8 mouse cellular contexts compared by ENCODE assay signal in the genomic region with DNA sequence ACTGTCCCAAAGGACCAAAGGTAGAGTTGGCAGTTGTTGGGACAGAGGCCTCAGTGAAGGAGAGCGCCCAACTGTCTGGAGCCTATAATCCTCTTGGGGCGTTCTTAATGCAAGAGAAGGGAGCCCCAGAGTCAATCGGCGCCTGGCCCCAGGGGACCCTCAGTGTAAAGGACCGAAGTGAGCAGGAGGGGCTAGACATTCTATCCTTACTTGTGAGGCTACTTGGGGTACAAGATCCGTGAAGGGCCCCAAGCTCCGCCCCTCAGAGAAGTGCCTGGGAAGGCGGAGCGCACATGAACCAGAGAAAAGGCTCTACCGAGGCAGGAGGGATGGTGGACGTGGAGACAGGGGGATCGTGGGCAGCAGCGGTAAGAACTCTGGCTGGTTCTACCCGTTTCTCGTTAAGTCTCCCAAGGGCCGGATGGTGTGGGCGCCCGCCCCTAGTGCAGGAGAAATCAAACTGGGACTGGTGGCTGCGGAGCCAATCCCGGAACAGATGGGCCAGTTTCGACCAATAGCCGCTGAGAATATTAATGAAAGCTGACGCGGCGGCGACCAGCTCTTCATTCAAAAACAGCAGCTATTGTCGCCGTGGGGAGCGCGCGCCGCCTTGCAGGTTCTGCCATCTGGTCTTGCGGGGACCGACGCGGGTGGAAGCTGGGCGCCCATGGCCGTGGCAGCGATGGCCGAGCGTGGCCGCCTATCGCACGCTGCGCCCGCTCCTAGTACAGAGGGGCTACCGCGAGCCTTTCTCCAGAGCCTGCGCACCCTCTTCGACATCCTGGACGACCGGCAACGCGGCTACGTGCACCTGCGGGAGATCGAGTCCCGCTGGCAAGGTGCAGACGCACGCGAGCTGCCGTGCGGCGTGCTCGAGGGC. TPM values are rescaled to one million over a fixed set of nuclear protein-coding genes. Genes with fewer than 3 reads are reported as not detected.
DNase-seq lines count a peak whose midpoint lies in the region; ATAC-seq and TF ChIP-seq lines count a peak whose summit lies in the region.

Sapcd2 (plus strand) TSS at position 558 of the 880 bp plus-strand sequence.

- peak; percentile 78 for DNase-seq in adipocyte (ENCODE audit: low spot score)
- peak; percentile 90 for DNase-seq in gastrocnemius, adult 2 months
- peak; percentile 93 for DNase-seq in hindbrain, postnatal 0 days (ENCODE audit: low spot score)
- DNase-seq in left cerebral cortex, adult 18-20 months (ENCODE audit: low spot score in 2 of 2), result peak; percentile 83 to 89
- peak; percentile 89 to 91 for DNase-seq in lung, postnatal 4 days
- peak; percentile 96 for DNase-seq in retina, postnatal 1 day
- peak; percentile 81 for DNase-seq in thymus, postnatal 4 days

- ATAC-seq in common myeloid progenitor, adult 5-6 weeks (replicated peaks; ENCODE audit: low read depth, poor library complexity, severe bottlenecking), result peak; percentile 92
- peak; percentile 91 for ATAC-seq in hindbrain, postnatal 0 days

- no peaks in the 10 kb centered on the region for H3K9me3 ChIP-seq in hindbrain, postnatal 0 days (ENCODE audit: low read length)

- under 1% methylated on average over 64 of the region's 65 CpGs for WGBS in hindbrain, postnatal 0 days

- H3K4me1 ChIP-seq in hindbrain, postnatal 0 days (ENCODE audit: insufficient read depth, low read length), result peaks cover 3% of the 10 kb centered on the region; the same call in 1 of the 2 replicates

- no peaks in the 10 kb centered on the region for H3K36me3 ChIP-seq in hindbrain, postnatal 0 days (ENCODE audit: insufficient read depth, low read length)

- intact Hi-C loops in gastrocnemius, adult 2 months (cut with DNase I), result no loop called here

- H3K27me3 ChIP-seq in hindbrain, postnatal 0 days (ENCODE audit: insufficient read depth, low read length), result no peaks in the 10 kb centered on the region

- H3K4me2 ChIP-seq in hindbrain, postnatal 0 days (ENCODE audit: low read depth, low read length), result peak within 1 kb of the TSS; percentile 98

- H3K27ac ChIP-seq in gastrocnemius, adult 2 months, result peak within 1 kb of the TSS; percentile 43
- H3K27ac ChIP-seq in hindbrain, postnatal 0 days, result peak within 1 kb of the TSS; percentile 56; the same call in 1 of the 2 replicates

- no peak for TF ChIP-seq CTCF in gastrocnemius, adult 2 months (IDR thresholded peaks at IDR 0.05)
- no peak for TF ChIP-seq CTCF in hindbrain, postnatal 0 days (IDR thresholded peaks at IDR 0.05; ENCODE audit: low read depth)

- peak within 1 kb of the TSS; percentile 77 for H3K4me3 ChIP-seq in gastrocnemius, adult 2 months
- peak within 1 kb of the TSS; percentile 70 for H3K4me3 ChIP-seq in hindbrain, postnatal 0 days (ENCODE audit: low read length)

- H3K9ac ChIP-seq in hindbrain, postnatal 0 days (replicated peaks; ENCODE audit: low read length), result peak within 1 kb of the TSS; percentile 67

RNA-seq across cellular contexts. Expression of gene Sapcd2, which starts in this region (rescaled TPM):
- total RNA-seq in common myeloid progenitor, adult 5-6 weeks (2017), result 15.1 and 17.4 TPM in 2 replicates
- not detected for total RNA-seq in gastrocnemius, adult 2 months (2021)
- total RNA-seq in hindbrain, postnatal 0 days (2014; rRNA removed), result 38.1 and 40.2 TPM in 2 replicates
- polyA plus RNA-seq in hindbrain, postnatal 0 days (2015; fragmentation: Nextera tagmentation; extraction: Ambion mirVana), result 20.2 and 22.0 TPM in 2 replicates
- total RNA-seq in left cerebral cortex, adult 18-20 months (2021), result 1 to 10 TPM; 1.4 to 1.8 TPM

Comparison
In these comparisons a context has a peak if more than half of its experiments do, and no peak if none do; other contexts are left out.
1. Peak in every context shown above with its lines: DNase-seq, ATAC-seq, H3K4me3 ChIP-seq and H3K27ac ChIP-seq.
2. Peak in DNase-seq, H3K4me3 ChIP-seq and H3K27ac ChIP-seq in gastrocnemius, adult 2 months; RNA of the gene not detected or under 1 TPM.